Mouse (Mus musculus) granulocyte monocyte progenitor cell, adult 5-6 weeks (primary cell): Measurements from ENCODE around the gene Katnb1. TPM values are rescaled to one million over a fixed set of nuclear protein-coding genes. Genes with fewer than 3 reads are reported as not detected.

Experiments used
- ATAC-seq: replicated peaks from 2 replicates; pipeline ENCODE4 v1.8.0; 2016; ENCODE audit warnings: mild to moderate bottlenecking, moderate TSS enrichment, inconsistent platforms; ENCODE audit not compliant: poor library complexity, severe bottlenecking
- total RNA-seq, 2 experiments: library from RNA; stranded (forward) in 1 of 2; stranded (reverse) in 1 of 2; fragments of 200-712, 200-1000 nt in 1 of 2; fragments of >200 nt in 1 of 2; fragmentation: Nextera tagmentation in 1 of 2; gene quantifications; 2 replicates each; pipeline ENCODE4 v1.2.3; 2014 to 2017

Katnb1 gene
- total RNA-seq (2014; fragmentation: Nextera tagmentation) = 14.3 and 17.6 TPM in 2 replicates
- 33.2 and 34.4 TPM in 2 replicates for total RNA-seq (2017)

DNA sequence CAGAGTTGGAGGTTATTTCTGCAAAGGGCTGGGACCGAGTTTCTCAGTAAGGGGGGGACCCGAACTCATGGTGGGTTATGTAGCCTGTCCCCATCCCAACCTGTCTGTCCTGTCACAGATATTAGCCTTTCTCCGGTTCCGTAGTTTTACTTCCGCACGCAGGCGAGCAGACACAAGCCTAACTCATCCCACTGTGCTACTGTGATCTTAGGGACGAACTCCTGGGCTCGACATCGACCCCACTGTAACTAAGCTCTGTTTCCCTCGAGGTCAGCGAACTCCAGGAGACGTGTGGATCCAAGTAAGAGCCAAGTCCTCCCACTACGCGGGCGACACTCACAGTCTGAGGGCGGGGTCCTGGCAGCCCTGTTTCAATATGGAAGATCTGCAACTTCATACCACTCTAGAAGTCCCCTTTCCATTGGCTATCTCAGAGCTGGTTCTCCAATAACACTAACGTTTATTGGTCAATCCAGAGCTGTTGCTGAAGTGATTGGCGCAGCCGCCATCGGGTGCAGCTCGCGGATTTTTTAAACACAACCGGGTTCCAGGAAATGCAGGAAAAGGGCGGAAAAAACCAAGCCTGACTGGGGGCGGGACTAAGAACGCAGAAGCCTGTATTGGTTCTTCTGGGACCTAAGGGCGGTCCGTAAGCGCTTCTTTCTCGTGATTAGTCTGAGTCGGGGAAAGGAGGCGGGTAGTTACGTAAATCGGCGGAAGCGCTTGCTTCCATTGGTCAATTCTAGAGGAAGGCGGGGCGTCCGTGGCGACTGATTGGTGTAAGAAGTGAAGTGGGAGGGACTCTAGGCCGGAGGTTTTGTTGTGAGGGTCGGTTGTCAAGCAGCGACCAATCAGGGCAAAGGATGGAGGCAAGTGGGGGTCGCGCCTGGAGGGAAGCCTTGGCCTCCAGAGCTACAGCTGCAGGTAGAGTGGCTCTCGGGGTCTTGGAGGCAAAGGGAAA, at the start of gene Katnb1:
Gene Katnb1, plus strand, starts transcription at position 806 of the 961 bp plus-strand sequence.
- ATAC-seq = peak; percentile 84

DNA sequence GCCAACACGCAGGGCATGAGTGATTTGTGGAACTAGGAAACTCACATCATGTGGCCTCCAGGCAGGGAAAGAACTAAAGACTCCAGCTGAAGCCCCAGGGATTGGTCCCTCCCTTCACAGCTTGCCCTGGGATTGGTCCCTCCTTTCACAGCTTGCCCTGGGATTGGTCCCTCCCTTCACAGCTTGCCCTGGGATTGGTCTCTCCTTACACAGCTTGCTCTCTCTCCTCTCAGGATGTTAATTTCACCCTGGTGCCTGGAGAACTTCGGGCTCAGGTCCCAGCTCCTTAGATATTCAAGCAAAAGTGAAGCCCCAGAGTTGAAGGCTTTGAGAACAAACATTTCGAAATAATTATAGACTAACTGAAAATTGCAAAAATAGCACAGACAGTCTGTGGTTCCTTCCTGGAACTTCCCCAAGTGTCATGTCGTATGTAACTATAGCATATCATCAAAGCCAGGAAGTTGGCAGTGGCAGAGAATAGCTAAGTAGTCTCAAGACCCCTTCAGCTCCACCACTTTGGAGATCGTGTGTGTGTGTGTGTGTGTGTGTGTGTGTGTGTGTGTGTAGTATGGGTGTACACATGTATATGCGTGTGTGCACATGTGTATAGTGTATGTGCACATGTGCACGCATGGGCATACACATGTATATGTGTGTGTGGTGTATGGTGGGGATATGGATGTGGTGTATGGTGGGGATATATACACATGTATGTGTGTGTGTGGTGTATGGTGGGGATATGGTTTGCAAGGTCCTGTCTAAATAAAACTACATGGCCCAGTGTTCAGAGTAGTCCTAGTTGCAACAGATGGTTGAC, 43.7 kb upstream of the Katnb1 start:
- ATAC-seq = peak; percentile 89

DNA sequence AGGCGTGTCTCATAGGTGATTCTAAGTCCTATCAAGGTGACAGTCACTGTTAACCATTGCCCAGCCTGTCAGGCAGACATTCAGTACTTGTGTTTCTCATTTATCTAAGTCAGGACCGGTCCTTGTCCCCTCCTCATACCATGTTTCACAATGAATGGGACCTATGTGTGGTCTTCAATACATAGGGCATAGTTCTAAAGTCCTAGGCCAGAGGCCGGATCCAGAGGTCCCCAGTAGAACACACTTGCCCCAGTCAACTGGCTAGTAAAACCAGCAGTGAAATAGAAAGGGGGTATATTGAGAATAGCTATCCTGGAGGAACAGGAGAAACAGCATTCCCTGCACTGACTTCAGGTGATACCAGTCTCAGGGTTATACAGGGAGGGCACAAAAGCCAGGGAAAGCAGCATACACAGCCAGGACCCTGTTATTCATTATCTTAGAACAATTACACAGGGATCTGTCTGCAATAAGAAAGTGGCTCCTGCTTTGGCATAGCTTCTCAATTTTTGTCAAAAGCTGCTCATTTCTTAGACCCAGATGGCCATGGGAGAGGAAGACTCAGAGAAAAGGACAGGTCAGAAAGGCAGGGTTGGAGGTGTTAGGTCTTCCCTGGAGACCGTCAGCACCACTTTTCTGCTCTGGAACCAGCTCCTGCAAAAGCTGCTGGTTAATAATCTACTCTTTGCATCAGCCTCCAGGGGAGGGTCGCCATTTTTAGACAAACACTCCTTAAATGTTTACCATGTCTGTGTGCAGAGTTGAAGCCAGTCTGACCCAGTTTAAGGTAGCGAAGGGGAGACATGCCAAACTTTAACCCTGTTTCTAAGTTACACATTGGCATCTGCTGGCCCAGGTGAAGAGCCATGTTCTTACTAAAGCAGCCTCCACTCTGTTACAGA, 38.9 kb upstream of the Katnb1 start:
- no peak for ATAC-seq

GRCm38 (mm10) chr8:95044811-95045210, 36.2 kb upstream of the Katnb1 start:
- no peak for ATAC-seq

GRCm38 (mm10) chr8:95046982-95047381, 34.0 kb upstream of the Katnb1 start:
- ATAC-seq = peak; percentile 92

DNA sequence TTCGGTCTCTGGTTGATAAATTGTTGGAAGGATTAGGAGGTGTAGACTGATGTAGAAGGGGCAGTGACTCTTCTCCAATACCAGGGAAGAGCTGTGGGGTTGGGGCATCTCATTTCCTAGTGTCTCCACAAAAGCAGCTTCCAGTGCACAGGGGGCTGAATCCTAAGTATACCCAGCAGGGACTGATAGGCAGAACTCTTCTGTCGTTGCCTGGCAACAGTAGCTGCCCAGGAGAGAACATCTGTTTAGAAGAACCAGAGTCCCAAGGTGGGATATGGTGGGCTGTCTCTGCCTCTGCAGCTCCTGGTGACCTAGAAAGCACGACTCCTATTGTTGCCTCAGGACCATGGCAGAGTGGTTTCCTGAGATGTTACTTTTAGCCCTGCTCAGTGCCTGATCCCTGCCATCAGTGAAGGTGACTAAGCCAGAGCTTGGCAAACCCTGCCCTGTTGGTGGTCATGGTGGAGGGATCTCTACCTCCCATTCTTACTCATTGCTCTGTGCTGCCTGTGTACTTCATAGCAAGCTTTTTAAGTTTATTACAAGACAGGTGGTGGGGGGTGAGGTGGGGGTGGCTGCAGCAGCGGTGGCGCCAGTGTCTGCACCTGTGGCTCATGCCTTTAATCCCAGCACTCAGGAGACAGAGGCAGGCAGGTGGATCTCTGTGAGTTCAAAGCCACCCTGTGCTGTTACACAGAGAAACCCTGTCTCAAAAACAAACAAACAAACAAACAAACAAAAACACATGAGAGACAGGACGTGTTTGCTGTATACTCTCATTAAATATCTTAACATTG, 32.9 kb upstream of the Katnb1 start:
- ATAC-seq = no peak

DNA sequence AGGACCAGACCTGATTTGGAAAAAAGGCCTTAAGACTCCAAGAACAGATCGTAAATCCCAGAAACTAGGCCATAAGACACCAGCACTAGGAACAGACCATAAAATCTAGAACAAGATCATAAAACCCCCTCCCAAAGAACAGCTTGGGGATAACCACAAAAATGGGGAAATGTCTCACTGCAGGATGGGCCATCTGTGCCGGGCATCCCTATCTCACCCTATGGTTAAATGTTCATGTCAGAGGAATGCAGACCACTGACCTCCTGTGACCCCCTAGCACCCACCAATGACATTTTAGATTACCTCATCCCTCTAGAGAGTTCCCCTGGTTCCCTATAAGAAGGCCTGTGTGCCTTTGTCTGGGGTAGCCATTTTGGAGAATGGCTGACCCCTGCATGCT, 31.4 kb upstream of the Katnb1 start:
- ATAC-seq = peak; percentile 56

- ATAC-seq = no peak
Observed at GRCm38 (mm10) chr8:95054438-95054837, 26.5 kb upstream of the Katnb1 start.

GRCm38 (mm10) chr8:95054927-95055510, 26.0 kb upstream of the Katnb1 start, which contains the start of gene Drc7:
TSS of gene Drc7 (plus strand) at chr8:95055103.
- peak; percentile 81 for ATAC-seq

GRCm38 (mm10) chr8:95056414-95056813, 24.6 kb upstream of the Katnb1 start:
- ATAC-seq = no peak

DNA sequence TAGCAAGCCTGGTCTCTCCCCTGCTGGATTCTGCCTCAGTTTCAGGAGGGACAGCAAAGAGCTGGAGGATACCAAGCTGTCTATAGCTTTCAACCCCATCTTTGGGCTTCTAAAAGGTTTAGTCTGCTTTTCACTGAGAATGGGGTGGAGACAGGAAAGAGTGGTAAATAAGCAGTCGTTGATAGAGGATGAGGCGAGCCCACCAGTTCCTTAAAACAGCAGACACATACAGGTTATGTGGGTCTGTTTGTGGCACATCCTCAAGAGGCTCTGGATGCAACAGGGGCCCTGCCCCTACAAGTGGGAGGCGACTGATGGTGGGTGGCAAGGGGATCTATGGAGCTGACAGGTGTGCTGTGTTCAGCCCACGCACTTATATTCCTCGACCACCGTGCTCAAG, 22.3 kb upstream of the Katnb1 start:
- ATAC-seq = peak; percentile 58

DNA sequence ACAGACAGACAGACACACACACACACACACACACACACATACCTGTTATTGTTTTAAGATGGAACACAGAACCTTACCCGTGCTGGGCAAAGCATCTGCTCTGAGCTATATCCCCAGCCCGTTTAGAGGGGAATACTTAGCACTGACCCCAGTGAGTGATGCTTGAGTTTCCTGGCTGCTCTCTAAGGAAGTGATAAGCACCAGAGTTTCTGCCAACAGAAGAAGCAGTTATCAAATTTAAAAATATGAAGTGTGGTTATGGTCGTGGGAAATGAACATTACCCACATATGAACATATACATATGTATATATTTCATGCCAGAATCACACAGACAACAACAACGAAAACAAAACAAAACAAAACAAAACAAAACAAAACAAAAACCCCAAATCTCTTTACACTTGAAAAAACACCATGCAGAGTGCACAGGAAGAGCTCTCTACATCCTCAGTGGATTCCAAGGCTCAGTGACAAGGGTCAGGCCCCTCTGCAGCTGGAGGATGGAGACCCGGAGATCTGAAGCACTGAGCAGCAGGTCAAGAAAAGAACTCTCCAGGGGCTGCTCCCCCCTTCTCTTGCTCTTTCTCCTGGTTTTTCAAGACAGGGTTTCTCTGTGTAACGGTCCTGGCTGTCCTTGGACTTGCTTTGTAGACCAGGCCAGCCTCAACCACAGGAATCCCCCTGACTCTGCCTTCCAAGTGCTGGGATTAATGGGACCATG, 21.0 kb upstream of the Katnb1 start:
- ATAC-seq = no peak

DNA sequence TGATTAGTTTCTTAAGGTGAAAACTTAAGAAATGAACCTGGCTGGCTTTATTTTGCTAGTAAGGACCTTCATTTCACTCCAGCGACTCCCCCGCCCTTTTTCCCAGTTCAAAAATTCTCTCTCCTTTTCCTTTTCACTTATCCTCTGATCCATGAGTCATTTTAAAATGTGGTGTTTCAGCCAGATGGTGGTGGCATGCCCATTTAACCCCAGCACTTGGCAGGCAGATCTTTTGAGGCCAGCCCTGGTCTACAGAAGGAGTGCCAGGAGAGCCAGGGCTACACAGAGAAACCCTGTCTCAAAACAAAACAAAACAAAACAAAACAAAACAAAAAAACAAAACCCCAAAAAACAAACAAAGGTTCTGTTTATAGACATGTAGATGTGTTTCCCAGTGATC, 16.5 kb upstream of the Katnb1 start:
- no peak for ATAC-seq

DNA sequence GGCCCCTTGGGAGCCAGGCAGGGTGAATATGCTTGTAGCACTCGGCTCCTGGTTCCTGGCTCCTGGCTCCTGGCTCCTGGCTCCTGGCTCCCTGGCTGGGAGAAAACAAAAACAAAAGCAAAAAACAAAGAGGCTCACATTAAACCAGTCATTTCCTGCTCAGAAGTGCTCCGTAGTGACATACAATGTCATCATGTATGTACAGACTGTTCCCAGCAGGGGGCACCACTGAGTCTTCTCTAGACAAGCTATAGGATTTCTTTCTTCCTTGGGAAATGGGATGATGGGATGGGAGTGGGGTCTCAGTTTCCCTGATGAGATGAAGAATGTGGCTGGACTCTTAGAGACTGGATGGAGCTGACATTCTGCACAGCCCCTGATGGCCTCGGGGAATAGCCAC, 13.4 kb upstream of the Katnb1 start:
- peak; percentile 83 for ATAC-seq

DNA sequence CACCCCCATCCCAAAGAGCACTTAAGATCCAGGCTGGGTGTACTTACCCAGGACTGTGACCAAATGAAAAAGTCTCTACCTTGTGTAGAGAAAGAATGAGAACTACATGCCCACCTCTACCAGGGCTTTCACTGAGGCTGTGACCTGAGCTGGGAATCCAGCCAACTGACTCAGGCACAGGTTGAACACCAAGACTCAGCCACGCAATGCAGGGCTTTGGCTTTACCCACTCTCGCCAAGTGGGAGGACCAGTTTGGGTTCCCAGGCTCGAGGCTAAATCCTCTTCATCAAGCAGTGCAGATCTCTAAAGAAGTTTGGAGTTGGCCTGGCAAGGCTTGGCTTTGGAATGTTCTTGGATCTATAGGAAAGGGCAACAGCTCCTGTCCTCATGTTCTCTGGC, 5.5 kb upstream of the Katnb1 start:
- ATAC-seq = no peak

GRCm38 (mm10) chr8:95076151-95076550, 4.8 kb upstream of the Katnb1 start:
- ATAC-seq = no peak

DNA sequence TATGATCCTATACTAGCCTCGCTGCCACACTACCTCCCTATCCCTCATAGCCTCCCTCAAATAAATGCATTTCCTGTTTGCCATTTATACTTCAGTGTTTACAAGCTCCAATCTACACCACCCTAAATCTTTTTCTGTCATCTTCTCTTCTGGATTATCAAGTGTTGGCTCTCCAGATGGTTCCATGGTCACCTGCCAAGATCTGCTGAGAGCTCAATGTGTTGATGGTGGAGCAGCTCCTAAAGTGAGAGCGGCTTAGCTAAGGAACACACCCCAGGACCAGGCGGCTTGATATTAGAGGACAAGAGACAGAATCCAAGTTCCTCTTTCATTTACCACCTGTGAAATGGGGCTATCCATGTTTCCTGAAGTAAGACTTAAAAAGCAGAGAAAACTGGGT, 2.9 kb upstream of the Katnb1 start:
- ATAC-seq = no peak

GRCm38 (mm10) chr8:95079305-95079704, 1.7 kb upstream of the Katnb1 start:
- no peak for ATAC-seq
